Mouse (Mus musculus) embryonic fibroblast, embryonic 13.5 days (primary cell): Measurements from ENCODE around the gene Plb1.

Experiments used
- CTCF ChIP-seq: IDR thresholded peaks from 2 replicates; pipeline ENCODE4 v1.5.1; 2011; ENCODE audit warnings: mild to moderate bottlenecking, control low read depth, low read length, moderate library complexity, borderline replicate concordance; ENCODE audit not compliant: insufficient read depth
- POLR2A ChIP-seq: IDR thresholded peaks from 2 replicates; pipeline ENCODE4 v1.6.1; 2011; ENCODE audit warnings: low read depth, mild to moderate bottlenecking, control low read depth, low read length, moderate library complexity

DNA sequence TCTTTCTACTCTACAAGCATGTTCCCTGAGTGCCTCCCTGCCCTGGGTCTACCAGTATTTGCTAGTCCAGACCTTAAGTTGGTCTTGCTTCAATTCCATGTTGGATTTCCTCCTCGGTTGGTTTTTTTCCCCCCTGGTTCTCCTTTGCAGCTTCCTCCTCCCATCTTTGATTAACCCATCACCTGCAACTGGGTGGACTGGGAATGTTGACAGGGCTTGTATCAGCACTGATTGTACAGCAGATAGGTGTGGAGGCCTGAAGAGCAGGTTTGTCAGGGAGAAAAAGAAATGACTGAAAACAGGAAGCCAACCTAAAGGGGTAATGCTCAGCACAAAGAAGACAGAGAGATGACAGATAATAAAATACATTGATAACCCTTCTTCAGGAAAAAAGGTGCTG, 104.8 kb downstream of the Plb1 start:
- TF ChIP-seq POLR2A: no peak
- no peak for TF ChIP-seq CTCF
